In genomic region chr17:8284254-8284661, GRCm38 (mm10) we compare ENCODE assay signal across 8 mouse cellular contexts. TPM values are rescaled to one million over a fixed set of nuclear protein-coding genes. Genes with fewer than 3 reads are reported as not detected.
DNase-seq lines count a peak whose midpoint lies in the region; ATAC-seq and TF ChIP-seq lines count a peak whose summit lies in the region.

No protein-coding gene starts in this region.

- WGBS in hindbrain, embryonic 10.5 days = under 1% methylated on average over 32 of the region's 32 CpGs
- under 1% methylated on average over 32 of the region's 32 CpGs for WGBS in lung, embryonic 15.5 days

- peaks cover 12% of the 10 kb centered on the region for H3K36me3 ChIP-seq in G1E (replicated peaks)
- H3K36me3 ChIP-seq in hindbrain, embryonic 10.5 days = no peaks in the 10 kb centered on the region
- peaks cover under 1% of the 10 kb centered on the region for H3K36me3 ChIP-seq in lung, embryonic 15.5 days

- no peaks in the 10 kb centered on the region for H3K9me3 ChIP-seq in G1E (replicated peaks)
- no peaks in the 10 kb centered on the region for H3K9me3 ChIP-seq in hindbrain, embryonic 10.5 days
- no peaks in the 10 kb centered on the region for H3K9me3 ChIP-seq in lung, embryonic 15.5 days

- H3K4me3 ChIP-seq in G1E (ENCODE audit: low read depth, low read length) = peak overlapping the region; percentile 99
- H3K4me3 ChIP-seq in hindbrain, embryonic 10.5 days = peak overlapping the region; percentile 89
- H3K4me3 ChIP-seq in lung, embryonic 15.5 days = peak overlapping the region; percentile 95

- H3K4me1 ChIP-seq in G1E (ENCODE audit: insufficient read depth, low read depth, low read length) = peaks cover 32% of the 10 kb centered on the region
- H3K4me1 ChIP-seq in hindbrain, embryonic 10.5 days (replicated peaks) = peaks cover 20% of the 10 kb centered on the region
- H3K4me1 ChIP-seq in lung, embryonic 15.5 days = 0 out of 2 replicates have a peak, but pooled peaks cover 2% of the 10 kb centered on the region

- peak overlapping the region; percentile 77 for H3K9ac ChIP-seq in lung, embryonic 15.5 days

- no peaks in the 10 kb centered on the region for H3K27me3 ChIP-seq in G1E (ENCODE audit: insufficient read depth, low read length)
- peaks cover 25% of the 10 kb centered on the region for H3K27me3 ChIP-seq in hindbrain, embryonic 10.5 days (ENCODE audit: insufficient read depth, poor library complexity, severe bottlenecking)
- H3K27me3 ChIP-seq in lung, embryonic 15.5 days = no peaks in the 10 kb centered on the region

- peak overlapping the region; percentile 99 for H3K4me2 ChIP-seq in lung, embryonic 15.5 days

- DNase-seq in G1E (ENCODE audit: low spot score) = peak; percentile 12
- peak; percentile 56 for DNase-seq in brain, adult 2 months (ENCODE audit: low read depth, low spot score)
- DNase-seq in frontal cortex, postnatal 10 days (ENCODE audit: low spot score in 2 of 2) = peak; percentile 36 to 49
- DNase-seq in hindbrain, embryonic 10.5 days (ENCODE audit: low spot score) = no peak
- DNase-seq in layer of hippocampus, adult 9-11 months = peak; percentile 23
- peak; percentile 21 for DNase-seq in ovary, postnatal 14 days (ENCODE audit: low spot score)
- DNase-seq in thymus, postnatal 14 days = no peak

- no peak for ATAC-seq in G1E (ENCODE audit: extremely low read depth, insufficient number of reproducible peaks, low FRiP score, poor library complexity, severe bottlenecking)
- ATAC-seq in lung, embryonic 15.5 days (ENCODE audit: borderline replicate concordance, extremely low read depth, low FRiP score, low TSS enrichment) = peak; percentile 11

- peak overlapping the region; percentile 95 for H3K27ac ChIP-seq in hindbrain, embryonic 10.5 days
- peak overlapping the region; percentile 97; the same call in 1 of the 2 replicates for H3K27ac ChIP-seq in lung, embryonic 15.5 days

- TF ChIP-seq CTCF in G1E (IDR thresholded peaks at IDR 0.05; ENCODE audit: low read depth, low read length) = no peak

RNA-seq across cellular contexts. Expression of gene Mpc1, which starts 1.6 kb away (rescaled TPM):
- total RNA-seq in G1E (2014; fragmentation: Nextera tagmentation) (48.2 and 59.4 TPM in 2 replicates), G1E (2017) (89.6 and 109 TPM in 2 replicates)
- 14.7 and 17.5 TPM in 2 replicates for polyA plus RNA-seq in G1E (2012)
- 79.5 and 106 TPM in 2 replicates for polyA plus RNA-seq in hindbrain, embryonic 10.5 days (2016; fragmentation: Nextera tagmentation; extraction: Ambion mirVana)
- polyA plus RNA-seq in lung, embryonic 15.5 days (2015; fragmentation: Nextera tagmentation; extraction: Ambion mirVana) = 176 and 180 TPM in 2 replicates

RNA-seq across cellular contexts. Expression of gene Sft2d1, which starts 26.6 kb away (rescaled TPM):
- 23.0 and 23.7 TPM in 2 replicates for total RNA-seq in G1E (2014; fragmentation: Nextera tagmentation)
- 29.1 and 33.8 TPM in 2 replicates for total RNA-seq in G1E (2017)
- 62.6 and 64.1 TPM in 2 replicates for polyA plus RNA-seq in G1E (2012)
- 76.0 and 97.4 TPM in 2 replicates for polyA plus RNA-seq in hindbrain, embryonic 10.5 days (2016; fragmentation: Nextera tagmentation; extraction: Ambion mirVana)
- 75.8 and 79.9 TPM in 2 replicates for polyA plus RNA-seq in lung, embryonic 15.5 days (2015; fragmentation: Nextera tagmentation; extraction: Ambion mirVana)

RNA-seq across cellular contexts. Expression of gene Ccr6, which starts 48.4 kb away (rescaled TPM):
- total RNA-seq in G1E (2014; fragmentation: Nextera tagmentation) (not detected in 2 replicates), G1E (2017) (not detected in 2 replicates)
- not detected in 2 replicates for polyA plus RNA-seq in G1E (2012)
- polyA plus RNA-seq in hindbrain, embryonic 10.5 days (2016; fragmentation: Nextera tagmentation; extraction: Ambion mirVana) = 0.14 TPM in 1 of 2 replicates, not detected in the other
- not detected in 2 replicates for polyA plus RNA-seq in lung, embryonic 15.5 days (2015; fragmentation: Nextera tagmentation; extraction: Ambion mirVana)

RNA-seq across cellular contexts. Expression of gene Prr18, which starts 53.0 kb away (rescaled TPM):
- total RNA-seq in G1E (2014; fragmentation: Nextera tagmentation) (0.68 TPM in 1 of 2 replicates, not detected in the other), G1E (2017) (0.06 and 0.27 TPM in 2 replicates)
- polyA plus RNA-seq in G1E (2012) = 0.27 and 0.29 TPM in 2 replicates
- polyA plus RNA-seq in hindbrain, embryonic 10.5 days (2016; fragmentation: Nextera tagmentation; extraction: Ambion mirVana) = 0.44 and 0.89 TPM in 2 replicates
- 1.7 TPM in 2 replicates for polyA plus RNA-seq in lung, embryonic 15.5 days (2015; fragmentation: Nextera tagmentation; extraction: Ambion mirVana)

Comparison
In these comparisons a context has a peak if more than half of its experiments do, and no peak if none do; other contexts are left out.
1. DNase-seq: peak in G1E (single experiment), brain, adult 2 months (single experiment), frontal cortex, postnatal 10 days (2 of 2), layer of hippocampus, adult 9-11 months (single experiment) and ovary, postnatal 14 days (single experiment); none in hindbrain, embryonic 10.5 days (single experiment) and thymus, postnatal 14 days (single experiment).
2. Peak in every context shown above with its lines, with median percentiles within 50 percentile points of each other: H3K4me3 ChIP-seq.